Mouse (Mus musculus): ENCODE measurements around the gene Dcdc2a.

The Dcdc2a gene

GRCm38 (mm10) chr13:25094381-25094780 lies 38.6 kb downstream of the Dcdc2a start:
- DNase-seq (ENCODE audit: low read depth, low spot score) = no peak

GRCm38 (mm10) chr13:25097348-25097747 lies 41.5 kb downstream of the Dcdc2a start:
- DNase-seq (ENCODE audit: low read depth, low spot score) = no peak

GRCm38 (mm10) chr13:25098578-25098977 lies 42.8 kb downstream of the Dcdc2a start:
- no peak for DNase-seq (ENCODE audit: low read depth, low spot score)

- DNase-seq (ENCODE audit: low read depth, low spot score) = no peak
Measured at GRCm38 (mm10) chr13:25099508-25099907, 43.7 kb downstream of the Dcdc2a start.

DNA sequence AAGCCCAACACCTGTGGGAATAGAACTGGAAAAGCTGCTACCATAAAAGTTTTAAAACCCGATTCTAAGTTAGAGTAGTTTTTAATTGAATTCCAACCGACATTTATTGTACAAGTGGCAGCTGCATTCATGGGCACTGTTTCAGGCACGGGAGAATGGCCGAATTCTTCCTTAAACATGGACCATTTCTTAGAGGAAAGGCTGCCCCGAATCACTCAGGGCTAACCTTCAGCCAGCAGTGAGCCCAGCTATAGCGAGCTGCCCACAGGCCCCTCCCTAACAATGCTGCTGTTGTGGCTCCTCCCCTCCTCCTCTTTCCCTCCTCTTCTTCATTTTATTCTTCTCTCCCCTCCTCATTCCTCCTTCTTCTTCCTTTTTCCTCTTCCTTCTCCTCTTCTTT lies 44.8 kb downstream of the Dcdc2a start:
- DNase-seq (ENCODE audit: low read depth, low spot score) = no peak

GRCm38 (mm10) chr13:25105671-25106070 lies 49.9 kb downstream of the Dcdc2a start:
- no peak for DNase-seq (ENCODE audit: low read depth, low spot score)

GRCm38 (mm10) chr13:25106740-25107139 lies 50.9 kb downstream of the Dcdc2a start:
- no peak for DNase-seq (ENCODE audit: low read depth, low spot score)

GRCm38 (mm10) chr13:25108353-25108752 lies 52.5 kb downstream of the Dcdc2a start:
- no peak for DNase-seq (ENCODE audit: low read depth, low spot score)

- DNase-seq (ENCODE audit: low read depth, low spot score) = no peak
Measured at GRCm38 (mm10) chr13:25110592-25111095, 54.8 kb downstream of the Dcdc2a start.

- DNase-seq (ENCODE audit: low read depth, low spot score) = no peak
Measured at GRCm38 (mm10) chr13:25115429-25115881, 59.7 kb downstream of the Dcdc2a start.

DNA sequence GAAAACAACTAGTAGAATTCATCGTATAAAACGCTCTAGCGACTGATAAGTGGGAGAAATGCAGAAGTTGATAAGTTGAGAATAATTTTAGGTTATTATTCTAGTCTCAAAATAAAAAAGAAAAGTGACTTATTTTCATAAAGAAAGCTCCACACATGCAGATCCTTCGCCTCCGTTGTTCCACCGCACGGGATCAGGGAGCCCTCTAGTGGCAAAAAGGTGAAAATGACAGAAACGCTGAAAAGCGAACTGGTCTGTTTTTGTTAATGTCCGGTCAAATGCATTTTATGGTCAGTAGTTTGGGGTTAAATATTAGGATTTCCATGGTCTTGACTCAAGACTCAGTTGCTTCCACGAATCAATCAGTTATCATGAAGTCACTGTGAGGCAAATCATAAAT lies 60.2 kb downstream of the Dcdc2a start:
- peak; percentile 64 for DNase-seq (ENCODE audit: low read depth, low spot score)

GRCm38 (mm10) chr13:25122740-25123335 lies 67.0 kb downstream of the Dcdc2a start:
- DNase-seq (ENCODE audit: low read depth, low spot score) = no peak

GRCm38 (mm10) chr13:25127216-25127615 lies 71.4 kb downstream of the Dcdc2a start:
- DNase-seq (ENCODE audit: low read depth, low spot score) = no peak

DNA sequence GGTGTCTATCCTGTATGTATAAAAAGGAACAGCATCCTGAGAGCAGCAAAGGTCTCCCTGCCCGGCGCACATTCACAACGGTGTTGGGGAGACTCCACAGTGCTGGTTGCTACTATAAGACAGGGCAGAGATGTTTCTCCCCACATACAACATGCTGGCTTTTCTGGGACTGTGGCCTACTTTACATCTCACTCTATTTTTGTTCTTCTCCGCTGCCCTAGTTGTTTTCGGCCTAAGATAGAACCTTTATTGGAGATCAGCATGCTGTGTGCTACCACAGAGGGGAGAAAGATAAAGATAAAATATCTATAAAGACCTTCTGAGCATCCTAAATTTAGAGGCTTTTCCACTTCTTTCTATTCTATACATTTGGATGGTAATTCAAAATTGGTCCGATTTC lies 72.0 kb downstream of the Dcdc2a start:
- DNase-seq (ENCODE audit: low read depth, low spot score) = no peak

DNA sequence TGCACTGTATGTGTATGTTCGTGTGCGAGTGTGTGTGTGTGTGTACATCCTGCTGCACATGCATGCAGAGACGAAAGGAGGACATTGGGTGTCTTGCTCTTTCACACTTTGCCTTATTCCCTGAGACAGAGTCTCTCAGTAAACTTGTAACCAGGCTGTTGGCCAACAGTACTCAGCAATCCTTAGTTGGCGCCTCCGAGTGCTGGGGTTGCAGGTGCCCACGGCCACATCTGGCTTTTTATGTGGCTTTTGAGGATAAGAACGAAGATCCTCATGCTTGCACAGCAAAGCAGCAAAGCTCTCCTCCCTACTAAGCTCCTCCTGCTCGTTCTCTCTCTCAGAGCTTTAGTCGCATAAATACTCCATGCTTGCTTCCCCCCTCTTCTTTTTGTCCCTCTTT lies 73.0 kb downstream of the Dcdc2a start:
- no peak for DNase-seq (ENCODE audit: low read depth, low spot score)

DNA sequence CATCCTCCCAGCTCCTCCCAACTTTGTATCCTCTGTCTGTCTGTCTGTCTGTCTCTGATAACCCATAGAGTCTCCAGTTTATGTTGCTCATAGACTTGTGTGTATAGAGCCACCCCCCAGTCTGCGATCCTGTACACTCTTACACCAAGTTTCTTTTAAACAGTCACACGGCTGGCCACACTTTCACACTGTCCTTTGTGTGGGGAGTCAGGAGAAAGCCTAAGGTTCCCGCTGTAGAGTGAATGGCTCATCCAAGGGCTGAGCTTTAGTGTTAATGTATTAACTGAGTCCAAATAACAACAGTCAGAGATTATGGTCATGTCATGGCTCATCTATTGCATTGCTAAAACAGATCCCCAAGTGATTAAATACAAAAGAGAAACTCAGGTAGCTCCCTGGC lies 87.3 kb downstream of the Dcdc2a start:
- DNase-seq (ENCODE audit: low read depth, low spot score) = no peak

DNA sequence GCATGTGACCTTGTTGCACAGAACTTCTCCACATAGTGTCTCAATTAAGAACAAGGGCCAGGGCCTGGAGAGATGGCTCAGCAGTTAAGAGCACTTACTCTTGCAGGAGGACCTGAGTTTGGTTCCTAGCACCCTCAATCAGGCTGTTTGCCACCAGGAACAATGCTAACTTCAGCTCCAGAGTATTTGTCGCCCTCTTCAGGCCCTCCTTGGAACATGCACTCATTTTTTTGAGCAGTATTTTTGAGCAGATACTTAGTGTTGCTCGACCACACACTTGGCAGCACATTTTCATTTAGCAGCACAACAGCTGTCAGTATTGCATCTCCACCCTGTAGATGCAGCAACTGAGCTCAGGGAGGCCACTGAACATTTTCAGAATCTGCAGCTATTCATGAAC lies 88.3 kb downstream of the Dcdc2a start:
- peak; percentile 7 for DNase-seq (ENCODE audit: low read depth, low spot score)

DNA sequence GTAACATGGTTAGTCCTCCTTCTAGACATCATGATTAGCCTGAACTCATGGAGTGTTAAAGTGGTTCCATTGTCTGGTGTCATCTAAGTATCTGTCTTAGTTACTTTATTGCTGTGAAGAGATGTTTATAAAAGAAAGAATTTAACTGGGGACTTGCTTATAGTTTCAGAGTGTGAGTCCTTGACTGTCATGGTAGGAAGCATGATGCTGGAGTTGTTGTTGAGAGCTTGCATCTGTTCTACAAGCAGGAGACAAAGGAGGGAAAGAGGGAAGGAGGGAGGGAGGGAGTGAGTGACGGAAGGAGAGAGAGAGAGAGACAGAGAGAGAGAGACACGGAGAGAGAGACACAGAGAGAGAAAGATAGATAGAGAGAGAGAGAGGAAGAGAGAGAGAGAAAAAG lies 90.4 kb downstream of the Dcdc2a start:
- no peak for DNase-seq (ENCODE audit: low read depth, low spot score)

DNA sequence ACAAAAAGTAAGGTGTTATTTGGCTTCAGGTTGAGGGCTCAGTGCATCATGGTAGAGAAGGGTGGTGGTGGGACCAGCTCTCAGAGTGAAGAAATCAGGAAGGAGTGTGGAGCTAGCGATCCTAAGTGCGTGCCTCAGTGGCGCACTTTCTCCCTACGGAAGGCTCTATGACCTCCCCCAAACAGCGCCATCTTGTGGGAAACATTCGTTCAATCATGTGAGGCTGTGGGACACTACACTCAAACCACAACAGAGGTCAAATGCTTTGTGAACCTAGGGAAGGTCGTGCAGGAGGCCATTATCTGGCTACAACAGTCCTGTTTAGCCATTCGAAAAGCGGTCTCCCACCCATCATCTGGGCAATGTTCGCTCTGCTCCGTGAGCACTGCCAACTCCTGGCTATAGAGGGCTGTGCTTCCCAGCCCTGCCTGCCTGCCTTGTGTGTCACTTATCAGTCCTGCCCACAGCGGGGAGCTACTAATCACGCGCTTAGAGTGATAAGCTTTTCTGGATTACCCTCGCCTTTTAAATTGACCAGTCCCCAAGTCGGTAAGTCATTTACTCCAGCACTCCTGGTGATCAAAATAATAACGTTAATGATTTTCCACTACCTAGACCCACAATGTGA lies 94.5 kb downstream of the Dcdc2a start:
- no peak for DNase-seq (ENCODE audit: low read depth, low spot score)

DNA sequence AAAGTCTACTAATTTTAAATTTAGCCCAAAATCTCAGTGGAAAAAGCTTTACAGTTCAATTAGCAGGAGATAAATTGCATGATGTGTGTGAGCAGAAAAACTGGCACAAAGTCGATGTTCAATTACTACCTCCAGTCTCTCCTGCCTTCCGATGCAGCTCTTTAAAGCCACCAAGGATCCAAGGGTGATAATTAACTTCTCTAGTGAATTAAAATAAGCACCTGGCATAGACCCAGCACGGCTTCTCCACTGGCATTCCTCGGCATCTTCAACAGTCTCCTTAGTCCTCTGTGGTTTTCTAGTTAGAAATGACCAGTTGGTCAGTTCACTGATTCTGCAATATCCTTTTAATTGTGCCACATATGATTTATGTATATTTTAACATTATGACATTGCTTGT lies 95.1 kb downstream of the Dcdc2a start:
- no peak for DNase-seq (ENCODE audit: low read depth, low spot score)

- no peak for DNase-seq (ENCODE audit: low read depth, low spot score)
Measured at GRCm38 (mm10) chr13:25159917-25160316, 104.1 kb downstream of the Dcdc2a start.

DNA sequence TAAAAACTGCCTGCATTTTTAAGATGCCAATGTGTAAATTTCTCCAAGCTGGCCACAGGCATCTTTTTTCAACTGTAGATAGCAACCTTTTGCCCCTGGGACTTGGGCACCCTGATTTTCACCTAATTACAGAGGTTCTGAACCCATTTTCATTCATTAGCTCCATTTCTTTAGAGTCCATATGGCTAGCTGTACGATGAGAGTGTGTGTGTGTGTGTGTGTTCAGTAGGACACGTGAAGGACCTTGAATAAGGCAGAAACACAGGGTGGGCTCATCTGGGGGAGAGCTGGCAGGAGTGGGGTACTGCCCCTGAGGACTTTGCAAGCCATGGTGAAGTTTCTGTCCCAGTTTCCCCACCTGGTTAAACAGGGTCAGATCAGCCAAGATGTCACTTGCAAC lies 105.0 kb downstream of the Dcdc2a start:
- DNase-seq (ENCODE audit: low read depth, low spot score) = no peak

DNA sequence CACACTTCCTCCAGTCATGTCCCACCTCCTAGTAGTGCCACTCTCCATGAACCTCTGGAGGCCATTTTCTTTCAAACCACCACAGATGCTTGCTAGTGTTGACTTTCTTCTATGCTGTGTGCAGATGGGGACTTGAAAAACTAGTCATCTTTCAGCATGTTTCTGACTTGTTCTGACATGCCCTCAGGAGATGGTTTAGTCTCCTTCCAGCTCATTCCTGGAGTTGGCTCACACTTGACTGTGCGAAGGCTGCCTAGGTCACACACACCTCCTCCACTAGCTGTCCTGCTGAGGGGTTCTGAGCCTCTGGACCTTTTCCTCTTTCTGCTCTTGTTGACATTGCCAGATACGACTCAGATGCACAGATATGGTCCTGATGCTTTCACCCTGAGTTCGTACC lies 106.8 kb downstream of the Dcdc2a start:
- DNase-seq (ENCODE audit: low read depth, low spot score) = no peak

Measured in A20 (cell line).